Mouse (Mus musculus) liver, embryonic 16.5 days (tissue): ENCODE results near the gene Shpk. TPM values are rescaled to one million over a fixed set of nuclear protein-coding genes. Genes with fewer than 3 reads are reported as not detected.

Experiments
- ATAC-seq: fragments of 200-750 bp; cut with Nextera tagmentation; 2 replicates; pipeline ENCODE4 v1.8.0; 2017; ENCODE audit warnings: low read depth, mild to moderate bottlenecking, moderate number of reproducible peaks, moderate library complexity
- H3K27ac ChIP-seq: fragments of 300-500 bp; sonication (generic); 2 replicates; pipeline ENCODE4 v1.5.1; 2014; ENCODE audit warnings: mild to moderate bottlenecking, low read length
- H3K27me3 ChIP-seq: fragments of 300-500 bp; sonication (generic); 2 replicates; pipeline ENCODE4 v1.6.1; 2014; ENCODE audit warnings: low read depth, low read length, mixed read lengths; ENCODE audit not compliant: control insufficient read depth, insufficient read depth
- H3K36me3 ChIP-seq: fragments of 300-500 bp; sonication (generic); 2 replicates; pipeline ENCODE4 v1.6.1; 2014; ENCODE audit warnings: mild to moderate bottlenecking; ENCODE audit not compliant: control insufficient read depth, insufficient read depth
- H3K4me1 ChIP-seq: fragments of 300-500 bp; sonication (generic); 2 replicates; pipeline ENCODE4 v1.6.1; 2014; ENCODE audit warnings: low read depth, low read length, mixed read lengths; ENCODE audit not compliant: control insufficient read depth
- H3K4me2 ChIP-seq: fragments of 300-500 bp; sonication (generic); 2 replicates; pipeline ENCODE4 v1.6.1; 2014; ENCODE audit warnings: low read depth, low read length, mixed read lengths
- H3K4me3 ChIP-seq: fragments of 300-500 bp; sonication (generic); 2 replicates; pipeline ENCODE4 v1.5.1; 2014; ENCODE audit warnings: low read depth, mild to moderate bottlenecking, low read length
- H3K9ac ChIP-seq: fragments of 300-500 bp; sonication (generic); 2 replicates; pipeline ENCODE4 v1.6.1; 2014; ENCODE audit warnings: low read depth, low read length
- H3K9me3 ChIP-seq: fragments of 300-500 bp; sonication (generic); replicated peaks from 2 replicates; pipeline ENCODE4 v1.6.1; 2016; ENCODE audit warnings: low read length; ENCODE audit not compliant: control insufficient read depth
- WGBS: fragments of 180-500 bp; shearing (Covaris S2); extraction: QIAGEN DNeasy Blood & Tissue Kit; methylation state at CpG from one replicate; pipeline ENCODE4 v1.1.7; 2014; ENCODE audit not compliant: insufficient replicate concordance; 5-methylcytosine and 5-hydroxymethylcytosine counted together
- polyA plus RNA-seq: library from polyadenylated mRNA; unstranded; fragments of >200 nt; fragmentation: Nextera tagmentation; extraction: Ambion mirVana; gene quantifications from 2 replicates; pipeline ENCODE4 v1.2.1, GENCODE M21; 2015

Gene Shpk
- polyA plus RNA-seq, 1 experiment from 2014 or later = 4.4 TPM

DNA sequence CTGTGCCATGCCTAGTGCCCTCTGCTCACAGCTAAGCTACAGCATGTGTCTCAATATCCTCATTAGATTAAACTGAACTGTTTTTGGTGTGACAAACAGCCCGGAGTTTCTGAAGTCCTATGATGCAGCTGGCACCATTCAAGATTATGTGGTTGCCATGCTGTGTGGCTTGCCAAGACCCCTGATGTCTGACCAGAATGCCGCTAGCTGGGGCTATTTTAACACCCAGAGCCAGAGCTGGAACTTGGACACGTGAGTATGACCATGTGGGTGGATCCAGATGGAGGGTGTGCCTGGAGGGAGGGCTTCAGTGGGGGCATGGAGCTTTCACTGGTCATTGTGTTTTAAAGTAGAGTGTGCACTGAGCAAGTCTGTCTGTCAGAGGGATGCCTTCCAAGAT, 14.7 kb downstream of the Shpk start:
- Histone ChIP-seq H3K27me3 (no peaks in the 10 kb centered on the region), H3K4me3 (no peak overlapping the region), H3K4me2 (no peak overlapping the region), H3K36me3 (no peaks in the 10 kb centered on the region), H3K9ac (no peak overlapping the region), H3K27ac (no peak overlapping the region), H3K9me3 (no peaks in the 10 kb centered on the region), H3K4me1 (no peaks in the 10 kb centered on the region)
- no peak for ATAC-seq
- WGBS = 49% methylated on average over 3 of the region's 3 CpGs

DNA sequence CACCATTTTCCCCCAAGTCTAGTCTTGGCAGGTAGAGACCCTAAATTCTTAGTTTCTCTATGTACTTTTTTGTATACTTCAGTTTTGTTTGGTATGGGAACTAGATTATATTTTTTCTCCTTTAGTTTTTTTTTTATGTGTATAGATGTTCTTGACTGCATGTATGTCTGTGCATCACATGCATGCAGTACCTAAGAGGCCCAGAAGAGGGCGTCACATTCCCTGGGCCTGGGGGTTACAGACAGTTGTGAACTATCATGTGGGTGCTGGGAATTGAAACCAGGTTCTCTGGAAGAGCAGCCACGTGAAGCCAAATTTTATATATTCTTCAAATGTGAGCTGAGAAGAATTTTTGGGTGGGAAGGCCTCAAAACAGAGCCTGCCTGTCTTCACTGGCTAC, 20.4 kb downstream of the Shpk start:
- no peak overlapping the region for H3K27ac ChIP-seq
- no peaks in the 10 kb centered on the region for H3K9me3 ChIP-seq
- no peaks in the 10 kb centered on the region for H3K27me3 ChIP-seq
- H3K9ac ChIP-seq = no peak overlapping the region
- no peaks in the 10 kb centered on the region for H3K36me3 ChIP-seq
- no peak overlapping the region for H3K4me2 ChIP-seq
- H3K4me3 ChIP-seq = no peak overlapping the region
- H3K4me1 ChIP-seq = no peaks in the 10 kb centered on the region
- no peak for ATAC-seq
- WGBS = 40% methylated on average over 2 of the region's 2 CpGs

DNA sequence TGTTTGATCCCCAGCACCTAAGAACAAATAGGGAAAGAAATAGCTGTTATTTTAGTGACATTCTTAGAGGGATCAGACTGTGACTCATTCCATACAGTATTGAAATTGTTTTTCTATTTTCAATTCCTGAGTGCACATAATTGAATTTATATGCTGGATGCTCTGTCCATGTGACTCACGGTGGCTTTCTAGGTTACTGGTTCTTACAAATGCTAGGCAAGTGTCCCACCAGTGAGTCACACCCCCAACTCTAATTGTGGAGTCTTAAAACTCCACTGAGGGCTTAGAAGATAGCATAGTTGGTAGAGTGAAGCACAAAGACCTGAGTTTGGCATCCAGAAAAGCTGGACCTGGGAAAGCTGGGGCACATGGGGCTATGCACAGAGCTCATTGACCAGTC, 21.4 kb downstream of the Shpk start:
- Histone ChIP-seq H3K36me3 (no peaks in the 10 kb centered on the region), H3K9ac (no peak overlapping the region)

DNA sequence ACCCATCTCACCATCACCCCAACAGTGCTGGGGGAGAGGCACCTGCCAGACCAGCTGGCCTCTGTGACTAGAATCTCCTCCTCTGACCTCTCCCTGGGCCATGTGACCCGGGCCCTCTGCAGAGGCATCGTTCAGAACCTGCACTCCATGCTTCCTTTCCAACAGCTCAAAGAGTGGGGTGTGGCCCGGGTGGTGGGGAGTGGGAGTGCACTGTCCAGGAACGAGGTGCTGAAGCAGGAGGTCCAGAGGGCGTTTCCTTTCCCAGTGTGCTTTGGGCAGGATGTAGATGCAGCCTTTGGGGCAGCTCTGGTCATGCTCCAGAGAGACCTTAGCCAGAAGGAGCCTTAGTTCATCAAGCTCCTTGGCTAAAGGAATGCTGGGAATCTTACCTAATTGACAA, 23.6 kb downstream of the Shpk start:
- Histone ChIP-seq H3K36me3 (no peaks in the 10 kb centered on the region), H3K4me1 (no peaks in the 10 kb centered on the region), H3K9ac (no peak overlapping the region), H3K9me3 (no peaks in the 10 kb centered on the region), H3K4me2 (no peak overlapping the region), H3K27me3 (no peaks in the 10 kb centered on the region), H3K4me3 (no peak overlapping the region), H3K27ac (no peak overlapping the region)
- ATAC-seq = no peak
- 34% methylated on average over 5 of the region's 5 CpGs for WGBS

More for the DNA sequence above, 21.4 kb downstream of the Shpk start:
- Histone ChIP-seq H3K4me1 (no peaks in the 10 kb centered on the region), H3K4me3 (no peak overlapping the region), H3K27me3 (no peaks in the 10 kb centered on the region), H3K9me3 (no peaks in the 10 kb centered on the region), H3K27ac (no peak overlapping the region), H3K4me2 (no peak overlapping the region)
- no peak for ATAC-seq
- 58% methylated on average over 1 of the region's 1 CpGs for WGBS

DNA sequence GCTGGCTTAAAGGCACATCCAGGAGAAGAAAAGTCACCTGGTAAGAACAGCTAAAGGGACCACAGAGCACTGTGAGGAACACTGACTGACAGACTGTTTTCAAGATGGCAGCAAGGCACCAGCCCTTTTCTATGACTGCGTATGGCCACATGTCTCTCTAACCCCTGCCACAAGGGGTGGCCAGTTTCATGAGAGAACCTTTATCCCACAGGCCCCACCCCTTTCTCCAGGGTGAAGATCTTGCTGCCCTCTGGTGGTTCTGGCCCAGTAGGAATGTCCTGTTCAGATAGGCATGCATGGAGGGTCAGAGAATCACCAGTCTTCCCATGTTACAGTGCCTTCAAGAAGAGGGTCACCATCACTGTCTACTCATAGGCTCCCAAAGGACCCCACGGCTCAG, 24.7 kb downstream of the Shpk start:
- no peak for ATAC-seq
- 48% methylated on average over 2 of the region's 2 CpGs for WGBS

DNA sequence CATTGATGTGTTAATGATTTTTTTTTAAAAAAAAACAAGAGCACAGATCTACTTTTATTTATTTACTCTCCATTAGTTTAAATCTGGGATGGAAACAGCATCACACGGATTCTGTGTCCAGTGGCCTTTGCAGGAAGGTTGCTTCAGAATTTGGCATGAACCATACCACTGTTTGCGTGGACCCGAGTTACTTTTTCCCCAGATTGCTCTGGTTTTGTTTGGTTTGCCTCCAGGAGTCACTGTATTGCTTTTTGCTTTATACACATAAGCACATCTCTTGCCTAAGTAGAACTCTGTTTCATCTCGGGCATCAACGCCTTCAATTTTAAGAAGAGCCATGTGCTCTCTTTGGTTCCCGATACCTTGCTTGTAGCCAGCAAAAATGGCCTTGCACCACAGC, 26.6 kb downstream of the Shpk start:
- H3K27me3 ChIP-seq = no peaks in the 10 kb centered on the region
- 70% methylated on average over 6 of the region's 6 CpGs for WGBS

More for the DNA sequence above, 24.7 kb downstream of the Shpk start:
- Histone ChIP-seq H3K36me3 (no peaks in the 10 kb centered on the region), H3K27me3 (no peaks in the 10 kb centered on the region), H3K27ac (no peak overlapping the region), H3K9me3 (no peaks in the 10 kb centered on the region), H3K4me3 (no peak overlapping the region), H3K4me2 (no peak overlapping the region), H3K4me1 (no peaks in the 10 kb centered on the region), H3K9ac (no peak overlapping the region)

DNA sequence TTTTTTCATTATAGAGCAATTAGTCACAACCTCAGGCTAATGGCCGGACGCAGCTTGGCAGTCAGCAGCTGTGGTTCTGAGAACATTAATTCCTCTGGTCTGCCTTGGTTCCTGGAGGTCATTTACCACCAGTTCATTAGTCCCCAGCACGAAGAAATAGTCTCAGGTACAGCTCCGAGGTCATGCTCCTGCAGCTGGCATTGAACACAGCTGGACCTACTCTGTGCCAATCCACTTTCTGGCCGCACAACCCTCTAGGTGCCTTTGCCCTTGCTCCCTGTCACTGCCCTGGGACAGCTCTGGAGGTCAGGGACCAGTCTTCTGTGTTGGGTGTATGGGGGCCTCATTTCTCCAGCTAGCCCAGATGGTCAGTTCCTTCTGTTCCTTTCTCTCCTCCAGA, 29.6 kb downstream of the Shpk start:
- Histone ChIP-seq H3K27ac (no peak overlapping the region), H3K9me3 (no peaks in the 10 kb centered on the region), H3K4me1 (no peaks in the 10 kb centered on the region), H3K4me2 (no peak overlapping the region), H3K36me3 (no peaks in the 10 kb centered on the region), H3K9ac (no peak overlapping the region), H3K4me3 (no peak overlapping the region), H3K27me3 (no peaks in the 10 kb centered on the region)
- ATAC-seq = no peak
- WGBS = 54% methylated on average over 5 of the region's 5 CpGs

More for the DNA sequence above, 26.6 kb downstream of the Shpk start:
- no peak for ATAC-seq
- no peak overlapping the region for H3K4me3 ChIP-seq
- no peaks in the 10 kb centered on the region for H3K4me1 ChIP-seq
- no peak overlapping the region for H3K27ac ChIP-seq
- H3K4me2 ChIP-seq = no peak overlapping the region
- no peaks in the 10 kb centered on the region for H3K36me3 ChIP-seq
- H3K9ac ChIP-seq = no peak overlapping the region
- no peaks in the 10 kb centered on the region for H3K9me3 ChIP-seq

DNA sequence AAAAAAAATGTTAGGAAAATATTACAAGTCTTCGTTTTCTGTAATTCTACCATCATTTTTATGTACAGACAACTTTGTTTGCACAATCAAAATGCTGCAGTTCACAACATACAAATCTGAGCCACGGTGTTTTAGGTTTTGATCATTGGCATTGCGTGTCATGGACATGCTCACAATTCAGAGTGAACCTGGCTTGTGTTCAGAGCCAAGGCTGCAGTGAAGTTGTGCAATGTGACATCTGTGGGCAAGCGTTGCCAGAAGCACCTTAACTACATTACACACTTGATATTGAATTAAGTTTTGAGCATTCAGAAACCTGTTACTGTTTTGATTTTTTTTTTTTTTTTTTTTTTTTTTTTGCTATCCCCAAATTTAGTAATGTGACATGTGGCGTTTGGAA, 30.8 kb downstream of the Shpk start:
- ATAC-seq = no peak
- no peak overlapping the region for H3K4me3 ChIP-seq
- no peak overlapping the region for H3K27ac ChIP-seq
- no peaks in the 10 kb centered on the region for H3K36me3 ChIP-seq
- H3K9me3 ChIP-seq = no peaks in the 10 kb centered on the region
- no peaks in the 10 kb centered on the region for H3K4me1 ChIP-seq
- no peak overlapping the region for H3K9ac ChIP-seq
- WGBS = 61% methylated on average over 5 of the region's 5 CpGs
- H3K4me2 ChIP-seq = no peak overlapping the region
- H3K27me3 ChIP-seq = no peaks in the 10 kb centered on the region

DNA sequence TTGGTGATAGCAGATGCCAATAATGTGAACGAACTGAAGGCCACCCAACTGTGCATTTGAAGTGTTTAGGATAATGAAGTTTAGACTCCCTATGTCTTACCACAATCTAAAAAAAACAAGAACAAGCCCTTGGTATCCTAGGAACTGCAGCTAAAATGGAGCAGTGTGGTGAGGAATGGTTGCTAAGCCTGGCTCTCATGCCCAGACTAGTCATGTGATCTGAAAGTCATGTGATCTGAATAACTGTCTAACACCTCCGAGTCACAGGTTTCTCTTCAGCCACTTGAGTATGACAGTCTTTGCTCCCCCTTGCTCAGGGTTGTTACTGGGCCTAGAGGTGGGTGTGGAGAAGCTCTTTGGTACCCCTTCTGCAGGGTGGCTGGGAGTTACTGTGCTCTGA, 33.3 kb downstream of the Shpk start:
- no peak for ATAC-seq
- no peaks in the 10 kb centered on the region for H3K4me1 ChIP-seq
- no peaks in the 10 kb centered on the region for H3K36me3 ChIP-seq
- H3K9ac ChIP-seq = no peak overlapping the region
- no peak overlapping the region for H3K4me2 ChIP-seq
- 36% methylated on average over 2 of the region's 2 CpGs for WGBS
- H3K4me3 ChIP-seq = no peak overlapping the region
- no peaks in the 10 kb centered on the region for H3K9me3 ChIP-seq
- no peaks in the 10 kb centered on the region for H3K27me3 ChIP-seq
- H3K27ac ChIP-seq = no peak overlapping the region

DNA sequence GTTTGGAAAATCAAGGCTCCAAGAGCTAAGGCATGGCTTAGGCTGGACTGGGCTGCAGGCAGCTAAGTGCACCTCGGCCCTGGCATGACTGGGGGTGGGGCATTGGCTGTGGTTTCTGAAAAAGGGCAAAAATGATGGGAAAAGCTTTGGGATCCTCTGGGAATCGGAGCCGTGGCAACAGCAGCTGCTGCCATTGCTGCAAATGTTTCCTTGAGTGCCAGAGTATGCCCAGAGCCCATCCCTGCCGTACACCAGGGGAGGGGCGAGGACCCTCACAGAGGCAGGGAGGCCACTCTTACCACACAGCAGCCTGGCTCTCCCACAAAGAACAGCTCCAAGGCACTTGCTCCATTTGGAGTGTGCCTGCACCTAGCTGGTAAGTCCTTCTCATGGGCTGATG, 34.7 kb downstream of the Shpk start, which contains the start of gene Trpv1:
Trpv1 (plus strand) TSS at position 301 of the 400 bp plus-strand sequence.
- Histone ChIP-seq H3K27me3 (no peaks in the 10 kb centered on the region), H3K36me3 (no peaks in the 10 kb centered on the region), H3K4me3 (no peak within 1 kb of the TSS), H3K9ac (no peak within 1 kb of the TSS), H3K4me2 (no peak within 1 kb of the TSS), H3K27ac (no peak within 1 kb of the TSS), H3K4me1 (no peaks in the 10 kb centered on the region), H3K9me3 (no peaks in the 10 kb centered on the region)
- no peak for ATAC-seq
- WGBS = 55% methylated on average over 5 of the region's 5 CpGs
